Mouse (Mus musculus) spleen, postnatal 14 days (tissue): Measurements from ENCODE around the gene Mtnr1b.
"Not testable (repeated sequence)": the region's sequence is repeated elsewhere in the genome, so short reads cannot be mapped to it uniquely, and the experiment has no call there.

Source experiments
- DNase-seq, 2 experiments: peaks; one replicate each; pipeline ENCODE4 v3.0.0; 2021 to 2022; ENCODE audit warnings: low spot score in 2 of 2

Mtnr1b gene

DNA sequence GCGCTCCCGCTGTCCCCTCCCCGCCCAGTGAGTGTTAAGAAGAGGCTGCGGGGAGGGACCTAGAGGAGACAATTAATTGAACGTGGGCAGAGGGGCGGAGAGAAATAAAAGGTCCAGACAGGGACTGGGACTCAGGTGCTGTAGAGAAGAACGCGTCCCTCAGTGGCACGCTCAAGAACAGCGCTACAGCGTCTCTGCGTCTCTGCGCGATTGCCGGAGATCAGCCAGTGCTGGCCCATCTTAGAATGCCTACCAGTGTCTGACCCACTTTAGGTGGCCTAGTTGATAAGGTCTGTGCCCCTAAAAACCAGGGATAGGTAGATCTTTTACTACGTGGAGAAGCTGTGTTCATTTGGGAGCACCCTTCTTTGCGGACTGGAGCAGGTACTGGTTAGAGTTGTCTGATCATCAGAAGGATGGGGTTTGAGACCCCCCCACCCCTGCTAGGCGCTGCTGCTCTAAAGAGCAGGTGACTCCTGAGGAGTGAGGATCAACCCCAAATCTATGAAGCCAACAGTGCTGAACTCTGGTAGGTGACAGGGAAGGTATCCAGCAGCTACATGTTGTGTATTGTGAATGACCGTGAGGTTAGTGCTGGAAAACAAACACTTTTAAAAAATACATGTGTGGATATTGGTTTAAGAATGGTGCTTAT is at the start of gene Mtnr1b:
Gene Mtnr1b (minus strand): TSS at position 51 of the 655 bp plus-strand sequence.
- no peak for DNase-seq

DNA sequence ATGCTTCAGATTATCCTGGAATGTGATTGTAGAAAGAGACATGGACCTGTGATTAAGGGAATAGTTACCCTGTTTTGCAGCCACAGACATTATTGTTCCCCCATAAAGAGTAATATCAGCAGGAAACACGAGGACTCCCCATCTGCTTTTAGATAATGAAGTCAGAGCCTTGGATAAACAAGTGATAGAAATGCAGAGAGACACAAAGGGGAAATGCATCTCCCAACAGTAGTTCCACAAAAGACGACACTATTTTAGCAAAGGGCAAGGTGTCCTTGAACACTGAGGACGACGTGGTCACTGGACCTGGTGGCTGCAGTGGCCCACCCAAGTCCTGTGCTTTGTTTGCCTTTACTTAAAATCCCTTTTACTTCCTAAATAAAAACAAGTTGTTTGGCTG is 45.9 kb upstream of the Mtnr1b start:
- DNase-seq, result no peak

DNA sequence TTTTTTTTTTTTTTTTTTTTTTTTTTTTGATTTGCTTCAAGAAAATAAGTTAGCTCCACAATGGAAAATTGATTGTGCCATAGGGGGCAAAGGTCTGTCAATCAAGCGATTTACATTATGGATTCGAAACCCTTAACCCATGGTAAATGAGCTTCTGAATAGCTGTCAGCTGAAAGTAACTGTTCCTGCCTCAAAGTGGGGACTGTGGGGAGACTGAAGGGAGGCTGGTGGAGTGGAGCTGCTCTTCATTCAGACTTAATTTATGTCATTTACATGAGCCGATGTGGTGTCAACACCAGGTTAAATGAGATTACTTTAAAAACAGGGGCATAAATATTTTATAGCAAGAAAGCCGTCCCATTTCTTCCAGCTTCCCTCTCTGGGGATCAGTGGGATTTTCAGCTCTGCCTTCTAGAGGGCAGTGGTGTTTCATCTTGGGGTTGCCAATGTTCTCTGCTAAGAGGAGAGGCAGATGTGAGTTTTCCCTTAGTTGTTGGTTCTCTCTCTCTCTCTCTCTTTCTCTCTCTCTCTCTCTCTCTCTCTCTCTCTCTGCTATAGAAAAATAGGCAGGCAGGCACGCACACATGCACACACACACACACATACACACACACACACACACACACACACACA is 45.1 kb upstream of the Mtnr1b start:
- DNase-seq, result no peak

DNA sequence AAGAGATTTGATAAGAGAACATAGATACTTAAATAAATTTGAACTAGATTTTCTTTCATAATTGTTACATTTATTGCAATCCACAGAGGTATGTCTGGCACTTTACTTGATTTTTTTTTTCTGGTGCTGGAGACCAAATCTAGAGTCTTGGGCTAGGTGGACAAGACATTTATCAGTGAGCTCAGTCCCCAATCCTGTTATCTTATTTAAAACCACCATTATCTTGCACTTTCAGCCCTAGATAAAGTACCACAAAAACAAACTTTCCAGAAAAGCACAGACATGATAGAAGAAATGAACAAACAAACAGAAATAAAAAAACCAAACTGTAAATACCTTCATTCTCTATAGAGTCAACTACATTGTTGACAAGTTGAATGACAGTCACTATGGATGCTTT is 42.2 kb upstream of the Mtnr1b start:
- DNase-seq, result no peak

DNA sequence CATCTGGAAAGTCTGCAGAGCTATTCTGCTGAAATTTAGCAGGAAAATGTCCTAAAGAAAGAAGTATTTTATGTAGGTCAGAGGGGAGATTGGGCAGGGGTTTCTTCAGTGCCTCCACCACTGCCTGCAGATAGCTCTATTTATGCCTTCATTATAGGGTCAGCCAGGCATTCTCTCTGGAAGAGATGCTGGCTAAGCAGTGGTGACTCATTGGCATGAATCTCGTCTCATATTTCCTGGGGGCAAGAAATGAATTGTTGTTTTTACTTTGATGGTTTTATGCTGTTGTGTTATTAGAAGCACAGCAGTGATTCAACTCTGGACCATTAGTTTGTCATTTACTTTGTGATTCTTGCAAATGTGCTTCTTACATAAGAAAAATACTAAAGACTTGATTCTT is 38.4 kb upstream of the Mtnr1b start:
- DNase-seq, result no peak

DNA sequence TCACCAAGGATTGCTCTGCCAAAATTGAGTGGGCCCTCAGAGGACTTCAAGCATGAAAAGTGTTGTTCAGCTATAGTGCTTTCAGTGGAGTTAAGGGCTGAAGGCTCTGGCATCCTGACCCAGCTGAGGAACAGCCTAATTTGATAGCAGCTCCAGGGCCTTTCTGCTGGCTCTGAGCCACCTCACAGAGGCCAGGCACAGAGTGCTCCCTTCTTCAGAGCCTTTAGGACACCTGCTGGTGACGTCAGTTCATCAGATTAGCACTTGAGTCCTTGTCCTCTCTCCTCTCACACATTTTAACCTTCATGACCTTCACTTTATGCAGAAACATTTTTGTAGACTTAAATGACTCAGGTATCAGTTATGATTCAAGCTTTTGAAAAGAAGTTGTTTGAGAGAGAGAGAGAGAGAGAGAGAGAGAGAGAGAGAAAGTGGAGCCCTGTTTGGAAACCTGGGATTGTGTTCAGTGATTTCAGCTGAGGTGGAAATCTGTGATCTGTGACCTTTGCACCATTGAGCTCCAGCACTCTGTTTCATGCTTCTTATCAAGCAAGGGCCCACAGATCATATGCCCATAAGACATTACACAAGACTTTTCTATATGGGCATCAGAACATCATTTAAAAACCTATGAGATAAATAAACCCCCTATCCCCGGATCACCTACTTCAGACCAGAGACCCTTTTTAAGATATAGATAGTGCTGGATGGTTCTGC is 35.2 kb upstream of the Mtnr1b start:
- no peak for DNase-seq

DNA sequence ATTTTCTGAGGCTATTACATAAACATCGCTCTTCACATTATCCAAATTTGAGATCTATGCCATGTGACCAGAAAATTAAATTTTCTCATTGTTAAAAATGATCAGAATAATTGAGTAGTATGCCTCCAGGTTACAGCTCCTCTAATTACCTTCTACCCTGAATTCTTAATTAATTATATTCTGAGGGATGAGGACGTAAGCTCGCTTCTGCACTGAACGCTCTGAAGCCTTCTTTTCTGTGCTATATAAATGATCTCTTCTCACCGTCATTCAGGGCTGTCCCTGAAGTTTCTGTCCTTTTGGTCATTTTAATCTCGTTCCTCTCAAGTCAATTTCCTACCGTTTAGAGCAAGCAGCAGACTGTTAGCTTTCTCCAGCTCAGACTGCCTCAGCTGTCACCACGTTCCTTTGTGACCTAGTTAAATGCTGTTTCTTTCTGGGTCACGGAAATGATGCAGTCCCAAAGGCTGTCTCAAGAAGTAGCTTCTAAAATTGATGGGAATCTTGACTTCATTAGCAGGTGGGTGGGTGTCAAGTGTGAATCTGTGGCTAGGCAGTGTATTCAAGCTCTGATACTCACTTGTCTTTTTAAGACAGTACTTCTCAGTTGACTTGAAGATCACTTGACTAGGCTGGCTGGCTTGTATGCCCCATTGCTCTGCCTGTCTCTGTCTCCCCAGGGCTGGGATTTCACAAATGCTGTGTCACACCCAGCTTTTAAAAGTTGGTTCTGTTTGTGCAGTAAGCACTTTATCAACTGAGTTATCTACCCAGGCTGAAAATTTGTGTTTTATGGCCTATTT is 29.8 kb upstream of the Mtnr1b start:
- DNase-seq, result no peak

DNA sequence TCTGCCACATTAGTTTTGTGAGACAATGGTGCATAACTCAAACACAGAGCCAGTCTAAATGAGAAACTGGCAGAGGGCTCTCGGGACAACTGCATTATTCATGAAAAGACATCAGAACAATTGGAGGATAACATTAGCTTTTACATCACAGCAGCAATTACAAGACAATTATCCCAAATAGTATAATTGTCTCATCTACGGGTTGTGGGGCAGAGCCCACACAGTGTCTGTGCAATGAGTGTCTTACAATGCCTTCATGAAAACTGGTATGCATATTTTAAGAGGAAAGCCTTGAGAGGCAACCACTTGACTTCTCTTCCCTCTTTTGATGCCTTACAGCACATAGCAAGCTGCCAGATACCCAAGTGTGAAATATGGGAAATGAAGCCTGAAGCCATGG is 23.8 kb upstream of the Mtnr1b start:
- DNase-seq, result no peak

DNA sequence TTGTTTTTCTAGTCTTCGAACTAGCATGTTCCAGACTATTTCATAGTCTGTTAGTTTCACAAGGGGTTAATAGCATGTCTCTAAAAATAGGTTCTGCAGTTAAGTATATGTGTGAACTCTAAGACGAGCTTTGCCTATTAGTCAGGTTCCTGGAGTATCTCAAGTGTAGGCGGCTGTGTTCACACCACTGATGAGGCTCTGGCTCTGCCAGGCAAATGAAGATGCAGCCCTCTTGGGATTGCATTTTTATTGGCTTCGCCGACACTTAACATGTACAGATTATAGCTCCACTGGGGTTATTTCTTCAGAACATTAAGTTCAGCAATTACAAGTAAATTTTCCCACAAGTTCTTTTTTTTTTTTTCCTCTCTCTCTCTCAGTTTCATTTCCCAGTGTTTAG is 12.4 kb upstream of the Mtnr1b start:
- no peak for DNase-seq

DNA sequence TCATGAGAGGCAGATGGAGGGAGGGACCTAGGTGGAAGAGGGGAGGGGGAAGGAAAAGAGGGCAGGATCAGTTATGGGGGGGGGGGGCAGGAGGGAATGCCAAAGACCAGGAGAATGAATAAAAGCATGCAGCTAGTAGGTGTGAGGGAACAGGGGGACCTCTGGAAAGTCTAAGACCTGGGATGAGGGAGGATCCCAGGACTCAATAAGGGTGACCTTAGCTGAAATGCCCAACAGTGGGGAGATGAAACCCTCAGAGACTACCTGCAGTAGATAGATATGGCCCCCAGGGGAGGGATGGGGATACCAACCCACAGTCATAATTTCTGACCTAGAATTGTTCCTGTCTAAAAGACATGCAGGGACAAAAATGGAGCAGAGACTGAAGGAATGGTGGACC is 6.4 kb upstream of the Mtnr1b start:
- no peak for DNase-seq

GRCm38 (mm10) chr9:15880160-15880603 is 5.8 kb upstream of the Mtnr1b start:
- no peak for DNase-seq

DNA sequence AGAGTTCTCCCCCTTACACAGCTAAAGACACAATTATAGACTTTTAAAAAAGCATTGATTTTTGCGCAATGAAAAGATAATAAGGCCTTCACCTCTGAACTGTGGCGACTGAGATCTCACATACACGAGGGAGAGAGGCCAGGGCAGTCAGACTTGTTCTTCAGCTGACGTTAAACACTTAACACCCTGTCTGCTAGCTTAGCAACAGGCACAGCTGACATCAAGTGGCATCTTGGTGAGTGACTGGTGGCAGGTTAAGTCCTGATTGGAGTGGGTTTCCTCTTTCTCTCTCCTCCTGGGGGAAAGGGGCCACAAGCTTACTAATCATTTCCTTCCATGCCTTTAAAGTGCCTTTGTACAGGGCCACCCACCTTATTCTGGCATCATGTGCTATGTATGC is 4.3 kb downstream of the Mtnr1b start:
- DNase-seq, result no peak

GRCm38 (mm10) chr9:15869456-15869855 is 4.9 kb downstream of the Mtnr1b start:
- no peak for DNase-seq

DNA sequence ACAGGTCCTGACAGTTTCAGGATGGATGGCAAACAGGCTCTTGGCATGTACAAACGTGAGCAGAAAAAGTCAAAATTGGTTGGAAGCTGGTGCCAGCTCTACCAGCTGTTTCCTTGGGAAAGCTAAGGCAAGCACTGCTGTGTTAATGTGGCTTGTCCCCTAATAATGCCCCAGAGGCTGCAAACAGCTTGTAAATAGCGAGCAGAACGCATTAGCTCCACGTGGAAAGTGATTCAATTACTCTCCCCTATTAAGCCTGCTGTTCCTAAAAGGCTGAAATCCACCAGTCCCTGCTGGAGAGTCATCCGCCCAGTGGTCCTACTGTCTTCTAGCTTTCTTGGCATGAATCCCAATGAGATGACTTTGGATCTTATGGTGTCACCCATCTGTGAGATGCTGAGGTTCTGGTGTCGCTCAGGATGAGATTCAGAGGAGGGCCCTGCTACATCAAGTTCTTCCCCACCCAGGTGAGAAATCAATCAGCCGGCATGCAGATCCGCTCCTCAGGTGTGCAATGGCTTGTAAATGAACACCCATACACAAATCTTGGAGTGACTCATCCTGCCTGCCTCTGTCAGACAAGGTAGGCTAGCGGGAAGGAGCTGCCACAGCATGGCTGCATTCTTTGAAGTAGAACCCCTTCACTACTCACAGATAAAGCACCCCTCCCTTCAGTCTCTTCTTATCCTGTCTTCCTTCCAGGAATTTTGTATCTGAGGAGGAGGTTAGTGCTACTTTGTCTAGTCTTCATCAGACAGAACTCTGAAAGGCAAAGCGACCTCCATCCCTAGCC is 7.9 kb downstream of the Mtnr1b start:
- DNase-seq, result no peak

GRCm38 (mm10) chr9:15861402-15861801 is 13.0 kb downstream of the Mtnr1b start:
- no peak for DNase-seq

DNA sequence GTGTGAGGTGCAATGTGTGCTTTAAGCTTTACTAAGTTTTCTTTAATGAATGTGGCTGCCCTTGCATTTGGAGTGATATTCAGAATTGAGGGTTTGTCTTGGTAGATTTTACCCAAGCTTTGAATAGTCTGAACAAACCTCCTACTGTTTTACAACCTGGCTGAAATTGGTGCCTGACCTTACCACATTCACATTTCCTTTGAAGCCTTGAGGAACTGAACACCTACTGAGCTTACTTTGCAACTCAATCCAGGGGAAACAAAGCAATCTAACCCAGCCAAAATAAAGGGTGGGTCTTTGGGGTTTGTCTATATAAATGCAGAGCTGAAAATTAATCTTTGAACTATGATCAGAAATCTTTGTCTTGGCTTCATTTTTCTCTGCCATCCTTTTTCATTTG is 23.6 kb downstream of the Mtnr1b start:
- no peak for DNase-seq

DNA sequence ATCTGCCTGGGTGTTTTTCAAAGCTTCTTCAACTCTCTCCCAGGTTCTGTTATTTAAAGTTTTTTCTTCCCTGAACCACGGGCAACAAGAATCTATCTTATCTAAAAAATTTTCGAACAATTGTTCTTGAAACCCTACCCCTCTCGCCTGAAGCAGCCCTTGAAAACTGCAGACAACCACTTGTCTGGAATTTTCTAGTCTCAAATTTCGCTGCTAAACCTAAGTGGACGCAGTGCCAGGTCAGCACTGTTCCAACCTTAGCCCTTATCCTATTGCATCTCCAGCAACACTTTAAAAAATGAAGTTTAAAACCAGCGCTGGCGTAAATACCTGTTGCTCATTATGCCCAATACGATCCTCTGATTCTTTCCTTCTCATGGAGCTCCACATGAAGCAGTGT is 29.0 kb downstream of the Mtnr1b start:
- no peak for DNase-seq

GRCm38 (mm10) chr9:15844936-15845335 is 29.4 kb downstream of the Mtnr1b start:
- DNase-seq, result not testable (repeated sequence)

DNA sequence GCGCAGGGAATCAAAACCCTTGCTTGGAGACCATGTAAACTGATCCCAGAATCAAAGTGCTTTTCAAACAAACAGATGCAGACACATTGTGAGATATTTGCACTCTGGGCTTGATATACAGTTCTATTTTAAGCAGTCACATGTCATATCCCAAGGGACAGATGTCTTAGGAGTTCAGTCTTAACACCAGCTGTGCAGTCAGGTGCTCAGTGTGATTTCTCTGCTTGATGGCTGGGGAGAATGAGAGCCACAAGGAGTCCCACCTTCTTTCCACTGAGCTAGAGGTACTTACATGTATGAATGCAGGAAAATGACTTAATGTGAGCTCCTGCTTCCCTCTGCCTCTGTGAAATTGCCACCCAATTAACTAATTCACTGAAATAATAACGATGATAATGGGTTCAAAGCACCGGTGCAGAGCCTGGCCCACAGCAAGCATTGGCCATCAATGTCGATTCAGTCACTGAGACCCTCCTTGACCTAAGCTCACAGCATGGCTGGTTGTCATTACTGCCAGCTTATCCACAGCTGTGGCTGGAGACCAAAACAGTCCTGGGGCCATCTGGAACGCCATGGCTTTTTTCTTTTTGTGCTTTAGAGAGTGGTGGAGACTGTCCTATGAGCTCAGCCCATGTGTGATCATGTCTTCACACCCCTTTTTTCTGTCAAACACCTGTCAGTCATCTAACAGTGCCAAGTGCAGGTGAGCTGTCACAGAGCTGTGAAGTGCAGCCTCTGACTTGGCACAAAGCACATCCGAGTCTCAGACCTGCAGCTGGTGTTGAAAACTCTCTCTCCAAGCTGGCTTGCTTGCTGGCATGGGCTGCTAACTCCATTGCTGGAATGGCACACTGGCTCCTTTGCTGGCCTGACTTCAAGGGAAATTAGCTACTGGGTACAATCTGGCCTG is 61.1 kb downstream of the Mtnr1b start:
- no peak for DNase-seq

DNA sequence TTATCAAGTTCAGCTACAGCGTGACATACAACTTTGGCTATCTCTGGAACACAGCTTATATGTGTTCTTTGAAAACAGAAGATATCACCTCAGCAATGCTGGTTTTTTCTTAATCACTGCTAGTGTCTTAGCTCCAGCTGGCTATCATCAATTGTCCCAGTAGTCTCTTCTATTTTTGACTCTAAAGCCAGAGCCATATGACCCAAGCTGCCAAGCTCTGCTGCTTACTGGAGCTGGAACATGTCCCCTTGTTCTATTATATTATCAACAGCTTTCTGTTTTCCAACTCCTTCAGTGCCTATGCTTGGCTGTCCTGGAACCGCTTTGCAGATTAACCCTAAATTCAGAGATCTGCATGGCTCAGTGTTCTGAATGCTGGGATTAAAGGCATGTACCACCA is 70.1 kb downstream of the Mtnr1b start:
- DNase-seq, result no peak
